ENCODE assay signal across 22 mouse cellular contexts in genomic region chr16:24625576-24625975, GRCm38 (mm10).
DNase-seq lines count a peak whose midpoint lies in the region; ATAC-seq and TF ChIP-seq lines count a peak whose summit lies in the region.
"Had no signal": no experiment of that assay in that cellular context is flagged by ENCODE, and none has a peak within 500 bp of the region (broad histone marks: within the 10 kb centered on the region; RNA-seq: fewer than 3 reads in every experiment).

No protein-coding gene starts in this region.

- H3K36me3 ChIP-seq in liver, postnatal 0 days (replicated peaks; ENCODE audit: insufficient read depth, low read length): no peaks in the 10 kb centered on the region; the same call in 1 of the 2 replicates
- no peaks in the 10 kb centered on the region for H3K36me3 ChIP-seq in liver, embryonic 12.5 days
- H3K36me3 ChIP-seq: embryonic facial prominence, embryonic 13.5 days; neural tube, embryonic 15.5 days had no signal

- peak; percentile 75 for TF ChIP-seq EP300 in liver, postnatal 0 days (IDR thresholded peaks at IDR 0.05; ENCODE audit: low read depth)

- H3K27ac ChIP-seq in liver, postnatal 0 days (ENCODE audit: low read depth): no peak overlapping the region
- H3K27ac ChIP-seq in liver, embryonic 12.5 days: no peak overlapping the region
- H3K27ac ChIP-seq in bone marrow macrophage, adult 2 months (ENCODE audit: insufficient read depth, low read depth, low read length): peak overlapping the region; percentile 90
- H3K27ac ChIP-seq: embryonic facial prominence, embryonic 13.5 days; kidney, postnatal 0 days; neural tube, embryonic 15.5 days had no signal

- 55% methylated on average over 5 of the region's 5 CpGs for WGBS in liver, postnatal 0 days (ENCODE audit: insufficient replicate concordance)
- WGBS in liver, embryonic 12.5 days (ENCODE audit: insufficient replicate concordance): 55% methylated on average over 5 of the region's 5 CpGs

- H3K9ac ChIP-seq in liver, postnatal 0 days (replicated peaks): no peak overlapping the region
- H3K9ac ChIP-seq in liver, embryonic 12.5 days: no peak overlapping the region
- H3K9ac ChIP-seq: embryonic facial prominence, embryonic 13.5 days; neural tube, embryonic 15.5 days had no signal

- no peak for TF ChIP-seq POLR2A in bone marrow macrophage, adult 2 months (IDR thresholded peaks at IDR 0.05; ENCODE audit: borderline replicate concordance, low read depth, low read length)

- DNase-seq in liver, postnatal 0 days: no peak
- DNase-seq in right cerebral cortex, adult 2 months (ENCODE audit: low spot score in 2 of 2): no peak
- DNase-seq: adrenal gland, postnatal 10 days; cerebellum, adult 11-12 months; cerebellum, postnatal 14 days; heart, postnatal 4 days; left cerebral cortex, postnatal 4 days; liver; midbrain, embryonic 14.5 days; right cerebral cortex, postnatal 25 days; thymus, postnatal 14 days had no signal

- H3K4me2 ChIP-seq in liver, postnatal 0 days (ENCODE audit: low read depth, low read length): no peak overlapping the region
- H3K4me2 ChIP-seq in liver, embryonic 12.5 days: no peak overlapping the region
- H3K4me2 ChIP-seq: embryonic facial prominence, embryonic 13.5 days; neural tube, embryonic 15.5 days had no signal

- TF ChIP-seq CTCF in liver, postnatal 0 days (IDR thresholded peaks at IDR 0.05; ENCODE audit: low read depth): no peak
- no peak for TF ChIP-seq CTCF in bone marrow macrophage, adult 2 months (IDR thresholded peaks at IDR 0.05; ENCODE audit: low read depth, low read length)

- peaks cover 30% of the 10 kb centered on the region for H3K4me1 ChIP-seq in liver, postnatal 0 days (ENCODE audit: insufficient read depth)
- 0 out of 2 replicates have a peak, but pooled peaks cover 4% of the 10 kb centered on the region for H3K4me1 ChIP-seq in liver, embryonic 12.5 days
- peaks cover 47% of the 10 kb centered on the region for H3K4me1 ChIP-seq in bone marrow macrophage, adult 2 months (ENCODE audit: control insufficient read depth, insufficient read depth, low read length)

- H3K9me3 ChIP-seq in liver, postnatal 0 days (ENCODE audit: low read length): no peaks in the 10 kb centered on the region
- no peaks in the 10 kb centered on the region for H3K9me3 ChIP-seq in liver, embryonic 12.5 days (replicated peaks)
- H3K9me3 ChIP-seq: embryonic facial prominence, embryonic 13.5 days; neural tube, embryonic 15.5 days had no signal

- no peaks in the 10 kb centered on the region for H3K27me3 ChIP-seq in liver, postnatal 0 days (ENCODE audit: insufficient read depth, low read length)
- H3K27me3 ChIP-seq in liver, embryonic 12.5 days (replicated peaks): no peaks in the 10 kb centered on the region
- H3K27me3 ChIP-seq: embryonic facial prominence, embryonic 13.5 days; neural tube, embryonic 15.5 days had no signal

- ATAC-seq in liver, postnatal 0 days: peak; percentile 41
- ATAC-seq in liver, embryonic 12.5 days: no peak
- ATAC-seq in granulocyte monocyte progenitor cell, adult 5-6 weeks (replicated peaks; ENCODE audit: poor library complexity, severe bottlenecking): peak; percentile 73
- ATAC-seq in monocyte, adult 5-6 weeks (replicated peaks; ENCODE audit: insufficient number of reproducible peaks, low FRiP score, low TSS enrichment, poor library complexity, severe bottlenecking): peak; percentile 80
- ATAC-seq in frontal cortex, adult (ENCODE audit: low TSS enrichment): no peak
- ATAC-seq: forebrain, embryonic 14.5 days; hindbrain, embryonic 16.5 days; intestine, postnatal 0 days had no signal

- H3K4me3 ChIP-seq in liver, postnatal 0 days (ENCODE audit: low read depth, low read length): no peak overlapping the region
- H3K4me3 ChIP-seq in liver, embryonic 12.5 days: no peak overlapping the region
- no peak overlapping the region for H3K4me3 ChIP-seq in bone marrow macrophage, adult 2 months (ENCODE audit: insufficient read depth, low read length)
- H3K4me3 ChIP-seq: embryonic facial prominence, embryonic 13.5 days; neural tube, embryonic 15.5 days had no signal

Comparison
In these comparisons a context has a peak if more than half of its experiments do, and no peak if none do; other contexts are left out.
1. ATAC-seq: peak in liver, postnatal 0 days (single experiment), granulocyte monocyte progenitor cell, adult 5-6 weeks (single experiment) and monocyte, adult 5-6 weeks (single experiment); none in liver, embryonic 12.5 days (single experiment) and frontal cortex, adult (single experiment).